8 mouse cellular contexts compared by ENCODE assay signal in genomic region chr6:84407773-84408172, GRCm38 (mm10).
DNase-seq lines count a peak whose midpoint lies in the region; ATAC-seq and TF ChIP-seq lines count a peak whose summit lies in the region.

No protein-coding gene starts in this region.

- no peaks in the 10 kb centered on the region for H3K9me3 ChIP-seq in forebrain, embryonic 14.5 days (replicated peaks; ENCODE audit: control insufficient read depth, low read length)
- H3K9me3 ChIP-seq in kidney, embryonic 15.5 days (replicated peaks): no peaks in the 10 kb centered on the region
- no peaks in the 10 kb centered on the region; the same call in 1 of the 2 replicates for H3K9me3 ChIP-seq in limb, embryonic 14.5 days (ENCODE audit: control insufficient read depth, low read length)
- H3K9me3 ChIP-seq in neural tube, embryonic 14.5 days (ENCODE audit: control insufficient read depth, low read length): no peaks in the 10 kb centered on the region

- no peak for TF ChIP-seq POLR2A in limb, embryonic 14.5 days (IDR thresholded peaks at IDR 0.05; ENCODE audit: borderline replicate concordance, extremely low read depth, insufficient read depth, insufficient read length)

- no peaks in the 10 kb centered on the region for H3K4me1 ChIP-seq in forebrain, embryonic 14.5 days (ENCODE audit: control insufficient read depth, insufficient read depth, low read length)
- peaks cover 11% of the 10 kb centered on the region; the same call in 1 of the 2 replicates for H3K4me1 ChIP-seq in kidney, embryonic 15.5 days
- H3K4me1 ChIP-seq in limb, embryonic 14.5 days (ENCODE audit: control insufficient read depth, insufficient read depth, low read length): peaks cover 7% of the 10 kb centered on the region
- H3K4me1 ChIP-seq in neural tube, embryonic 14.5 days (ENCODE audit: control insufficient read depth, insufficient read depth, low read length): no peaks in the 10 kb centered on the region

- ATAC-seq in forebrain, embryonic 14.5 days: peak; percentile 63; the same call in 1 of the 2 replicates
- ATAC-seq in kidney, embryonic 15.5 days (replicated peaks; ENCODE audit: low FRiP score): 0 out of 2 replicates have a peak, but pooled peaks have one; percentile 44
- peak; percentile 72; the same call in 1 of the 2 replicates for ATAC-seq in limb, embryonic 14.5 days (ENCODE audit: low FRiP score, low read depth)
- ATAC-seq in neural tube, embryonic 14.5 days (ENCODE audit: low read depth): peak; percentile 81; the same call in 1 of the 2 replicates

- H3K4me3 ChIP-seq in forebrain, embryonic 14.5 days (ENCODE audit: low read depth, low read length): no peak overlapping the region
- H3K4me3 ChIP-seq in kidney, embryonic 15.5 days (replicated peaks): no peak overlapping the region
- H3K4me3 ChIP-seq in limb, embryonic 14.5 days (replicated peaks; ENCODE audit: low read length): no peak overlapping the region
- H3K4me3 ChIP-seq in neural tube, embryonic 14.5 days (ENCODE audit: low read depth, low read length): no peak overlapping the region

- DNase-seq in urinary bladder, postnatal 14 days (ENCODE audit: low spot score): peak; percentile 69
- DNase-seq in urinary bladder, postnatal 10 days (ENCODE audit: low spot score): no peak
- peak; percentile 35 for DNase-seq in c-Kit-positive CD71-positive TER-119-positive erythroid progenitor cells, embryonic 14.5 days (ENCODE audit: low spot score)
- peak; percentile 90 for DNase-seq in forebrain, embryonic 14.5 days (ENCODE audit: low spot score)
- DNase-seq in limb, embryonic 14.5 days (ENCODE audit: low spot score): peak; percentile 71
- DNase-seq in urinary bladder, postnatal 36 days (ENCODE audit: low spot score in 2 of 2): peak; percentile 30 to 37

- H3K36me3 ChIP-seq in forebrain, embryonic 14.5 days (ENCODE audit: control insufficient read depth, insufficient read depth, low read length): no peaks in the 10 kb centered on the region
- H3K36me3 ChIP-seq in kidney, embryonic 15.5 days: no peaks in the 10 kb centered on the region
- no peaks in the 10 kb centered on the region for H3K36me3 ChIP-seq in limb, embryonic 14.5 days (ENCODE audit: control insufficient read depth, insufficient read depth, low read length)
- no peaks in the 10 kb centered on the region for H3K36me3 ChIP-seq in neural tube, embryonic 14.5 days (ENCODE audit: control insufficient read depth, insufficient read depth, low read length)

- no peak overlapping the region for H3K4me2 ChIP-seq in forebrain, embryonic 14.5 days (ENCODE audit: low read length)
- no peak overlapping the region for H3K4me2 ChIP-seq in kidney, embryonic 15.5 days
- no peak overlapping the region for H3K4me2 ChIP-seq in limb, embryonic 14.5 days (replicated peaks; ENCODE audit: low read depth, low read length, severe bottlenecking)
- H3K4me2 ChIP-seq in neural tube, embryonic 14.5 days (ENCODE audit: low read depth, low read length): no peak overlapping the region

- no peaks in the 10 kb centered on the region for H3K27me3 ChIP-seq in forebrain, embryonic 14.5 days (replicated peaks; ENCODE audit: control insufficient read depth, insufficient read depth, low read length)
- H3K27me3 ChIP-seq in kidney, embryonic 15.5 days: peaks cover 89% of the 10 kb centered on the region
- no peaks in the 10 kb centered on the region for H3K27me3 ChIP-seq in limb, embryonic 14.5 days (ENCODE audit: control insufficient read depth, insufficient read depth, low read length)
- no peaks in the 10 kb centered on the region for H3K27me3 ChIP-seq in neural tube, embryonic 14.5 days (ENCODE audit: control insufficient read depth, insufficient read depth, low read length)

- 10% methylated on average over 6 of the region's 6 CpGs for WGBS in forebrain, embryonic 14.5 days
- WGBS in kidney, embryonic 15.5 days: 7% methylated on average over 6 of the region's 6 CpGs
- 9% methylated on average over 6 of the region's 6 CpGs for WGBS in limb, embryonic 14.5 days
- WGBS in neural tube, embryonic 14.5 days: 13% methylated on average over 6 of the region's 6 CpGs

- H3K9ac ChIP-seq in forebrain, embryonic 14.5 days (ENCODE audit: low read length): no peak overlapping the region
- H3K9ac ChIP-seq in kidney, embryonic 15.5 days: no peak overlapping the region
- H3K9ac ChIP-seq in limb, embryonic 14.5 days (ENCODE audit: low read depth, low read length, severe bottlenecking): no peak overlapping the region
- no peak overlapping the region for H3K9ac ChIP-seq in neural tube, embryonic 14.5 days (replicated peaks; ENCODE audit: low read depth, low read length)

- no peak overlapping the region for H3K27ac ChIP-seq in forebrain, embryonic 14.5 days (ENCODE audit: low read depth, low read length)
- H3K27ac ChIP-seq in kidney, embryonic 15.5 days: no peak overlapping the region
- H3K27ac ChIP-seq in limb, embryonic 14.5 days (replicated peaks; ENCODE audit: low read depth, low read length): no peak overlapping the region
- no peak overlapping the region for H3K27ac ChIP-seq in neural tube, embryonic 14.5 days (ENCODE audit: low read depth, low read length)
